Mouse (Mus musculus): Measurements from ENCODE around the gene Taok3.

The Taok3 gene

DNA sequence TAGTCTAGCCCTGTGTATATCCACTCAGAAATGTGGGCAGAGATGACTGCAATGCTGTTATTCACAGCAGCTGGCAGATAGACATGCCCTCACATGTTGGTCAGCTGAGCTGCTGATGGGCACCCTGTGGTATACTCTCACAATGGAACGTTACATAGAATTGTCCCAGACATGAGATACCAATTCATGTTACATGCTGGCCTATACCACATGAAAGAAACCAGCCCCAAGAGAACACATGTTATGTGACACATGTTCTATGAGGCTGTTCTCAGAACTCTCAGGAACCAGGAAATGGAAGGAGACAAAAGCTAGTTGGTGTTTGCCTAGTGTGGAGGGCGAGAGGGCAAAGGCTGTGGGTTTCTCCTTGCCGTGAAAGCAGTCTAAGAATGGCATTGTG lies 62.5 kb downstream of the Taok3 start:
- no peak for DNase-seq (ENCODE audit: low spot score)

DNA sequence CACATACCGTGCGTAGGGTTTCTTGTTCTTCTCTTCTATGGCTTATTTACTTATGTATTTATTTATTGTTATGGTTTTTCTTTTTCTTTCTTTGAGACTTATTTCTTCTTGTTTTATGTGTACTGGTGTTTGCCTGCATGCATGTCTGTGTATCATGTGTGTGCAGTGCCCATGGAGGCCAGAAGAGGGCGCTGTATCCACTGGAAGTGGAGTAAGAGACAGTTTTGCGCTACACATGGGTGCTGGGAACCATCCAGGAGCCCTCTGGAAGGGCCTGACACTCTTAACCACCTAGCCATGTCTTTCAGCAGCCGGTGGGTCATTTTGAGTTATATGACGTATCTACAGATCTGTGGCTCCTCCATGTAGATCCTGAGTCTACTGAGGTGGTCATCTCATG lies 64.9 kb downstream of the Taok3 start:
- no peak for DNase-seq (ENCODE audit: low spot score)

DNA sequence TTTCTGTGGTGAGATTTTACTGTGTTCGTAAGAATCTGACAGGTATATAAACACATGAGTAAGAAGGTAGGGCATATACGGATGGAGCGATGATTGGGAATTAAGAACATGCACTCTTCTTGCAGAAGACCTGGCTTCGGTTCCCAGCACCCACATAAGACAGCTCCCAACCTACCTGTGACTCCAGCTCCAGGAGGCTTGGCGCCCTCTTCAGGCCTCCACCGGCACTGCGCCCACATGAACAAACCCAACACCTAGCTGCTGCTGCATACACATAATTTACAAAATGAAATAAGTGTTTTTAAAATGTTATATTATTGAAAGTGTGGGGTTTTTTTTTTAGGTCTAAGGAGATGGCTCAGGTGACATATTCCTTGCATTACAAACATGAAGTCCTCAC lies 65.7 kb downstream of the Taok3 start:
- DNase-seq (ENCODE audit: low spot score) = no peak

DNA sequence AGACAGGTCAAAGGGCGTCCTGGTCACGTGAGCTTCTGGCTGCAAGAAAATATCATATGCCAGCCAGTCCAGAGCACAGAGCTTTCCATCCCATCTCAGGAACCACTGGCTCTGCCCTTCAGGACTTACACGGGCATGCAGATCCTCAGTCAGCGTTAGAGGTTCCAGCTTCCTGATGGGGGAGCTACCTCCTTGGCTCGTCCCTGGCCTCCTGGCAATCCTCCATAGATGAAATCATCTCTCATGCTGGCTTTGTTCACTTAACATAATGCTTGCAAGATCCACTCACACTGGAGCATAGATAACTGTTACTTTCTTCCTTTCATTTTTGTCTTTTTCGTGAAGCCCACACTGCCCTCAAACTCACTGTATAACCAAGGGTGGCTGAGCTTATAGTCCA lies 72.1 kb downstream of the Taok3 start:
- no peak for DNase-seq (ENCODE audit: low spot score)

DNA sequence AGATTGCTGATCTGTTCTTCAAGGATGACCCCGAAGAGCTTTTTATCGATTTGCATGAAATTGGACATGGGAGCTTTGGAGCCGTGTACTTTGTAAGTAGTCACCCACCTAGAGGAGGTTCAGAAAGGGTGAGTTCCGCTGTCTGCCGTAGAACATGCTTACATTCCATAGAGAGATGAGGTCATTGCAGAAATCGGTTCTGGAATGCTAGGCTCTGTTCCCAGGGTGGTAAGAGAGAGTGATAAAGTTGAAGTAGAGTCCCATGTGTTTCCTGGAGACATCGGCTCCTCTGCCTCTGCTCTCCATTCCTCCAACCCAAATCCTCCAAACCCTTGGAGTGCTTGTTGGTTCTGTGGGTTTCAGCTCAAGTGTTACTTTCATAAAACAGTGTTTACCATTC lies 73.8 kb downstream of the Taok3 start:
- peak; percentile 16 for DNase-seq (ENCODE audit: low spot score)

DNA sequence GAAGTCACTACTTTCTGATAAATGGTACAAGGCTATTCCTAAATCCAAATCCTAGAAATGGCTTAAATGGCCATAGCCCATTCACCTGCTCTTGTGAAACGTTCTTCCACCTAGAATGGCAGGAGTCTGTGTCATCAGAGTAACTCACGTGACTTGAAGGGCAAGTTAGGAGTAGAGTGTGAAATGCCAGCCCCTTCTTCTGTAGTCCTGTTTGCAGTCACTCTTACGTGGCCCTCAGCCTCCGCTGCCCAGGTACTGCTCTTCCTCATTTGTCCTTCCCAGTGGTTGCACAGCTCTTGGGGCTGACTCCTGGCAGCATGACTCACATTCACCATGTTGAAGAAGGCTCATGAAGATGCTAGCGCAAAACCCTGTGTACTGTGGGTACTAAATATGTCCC lies 74.7 kb downstream of the Taok3 start:
- DNase-seq (ENCODE audit: low spot score) = peak; percentile 50

DNA sequence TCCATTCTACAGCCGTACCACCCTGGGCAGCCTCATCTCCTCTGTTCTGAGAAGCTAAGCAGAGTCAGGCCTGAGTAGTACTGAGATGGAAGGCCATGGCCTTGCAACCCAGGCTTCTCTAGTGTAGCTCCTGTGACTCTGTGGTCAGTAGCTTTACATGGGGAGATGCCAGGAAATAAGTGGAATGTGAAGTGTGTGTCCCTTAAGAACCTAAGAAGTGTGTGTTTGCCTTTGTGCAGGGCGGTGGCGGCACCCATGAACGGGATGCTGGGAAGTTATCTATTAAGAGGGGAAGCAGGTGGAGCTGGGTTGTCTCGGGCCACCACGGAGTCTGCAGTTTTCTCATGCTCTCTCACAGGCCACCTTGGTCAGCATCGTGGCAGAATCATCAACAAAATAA lies 76.6 kb downstream of the Taok3 start:
- peak; percentile 80 for DNase-seq (ENCODE audit: low spot score)

DNA sequence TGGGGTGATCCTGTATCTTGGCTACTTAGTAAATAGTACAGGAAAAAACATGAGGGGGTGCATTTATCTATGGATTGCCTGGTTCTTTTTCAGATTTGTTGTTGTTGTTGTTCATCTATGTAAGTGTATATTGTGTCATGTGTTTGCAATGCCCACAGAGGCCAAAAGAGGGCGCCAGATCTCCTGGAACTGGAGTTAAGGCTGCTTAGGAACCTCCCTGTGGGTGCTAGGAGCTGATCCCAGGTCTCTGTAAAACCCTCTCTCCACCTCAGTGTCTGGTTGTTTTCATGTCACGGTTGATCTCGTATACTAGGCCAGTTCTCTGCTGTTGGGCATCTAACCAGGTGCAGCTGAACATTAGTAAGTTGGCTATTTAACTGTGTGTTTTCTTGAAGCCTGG lies 78.5 kb downstream of the Taok3 start:
- no peak for DNase-seq (ENCODE audit: low spot score)

DNA sequence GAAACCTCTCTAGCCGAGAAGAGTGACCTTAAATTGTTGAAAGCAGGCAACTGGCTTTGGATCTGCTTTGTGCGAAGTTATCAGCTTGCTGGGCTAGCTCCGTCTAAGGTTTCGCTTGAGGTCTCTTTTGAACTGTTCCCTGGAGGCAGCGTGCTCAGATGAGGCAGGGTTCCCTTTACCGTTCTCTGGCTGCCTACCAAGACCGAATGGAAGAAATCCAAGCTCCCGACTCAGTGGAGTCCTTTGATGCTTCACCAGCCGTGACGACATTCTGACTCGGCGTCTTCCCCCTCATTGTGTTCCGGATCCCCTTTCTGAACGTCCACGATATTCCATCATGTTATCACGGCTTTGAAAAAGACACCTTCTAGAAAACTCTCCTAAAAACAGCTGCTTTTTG lies 87.4 kb downstream of the Taok3 start:
- no peak for DNase-seq (ENCODE audit: low spot score)

DNA sequence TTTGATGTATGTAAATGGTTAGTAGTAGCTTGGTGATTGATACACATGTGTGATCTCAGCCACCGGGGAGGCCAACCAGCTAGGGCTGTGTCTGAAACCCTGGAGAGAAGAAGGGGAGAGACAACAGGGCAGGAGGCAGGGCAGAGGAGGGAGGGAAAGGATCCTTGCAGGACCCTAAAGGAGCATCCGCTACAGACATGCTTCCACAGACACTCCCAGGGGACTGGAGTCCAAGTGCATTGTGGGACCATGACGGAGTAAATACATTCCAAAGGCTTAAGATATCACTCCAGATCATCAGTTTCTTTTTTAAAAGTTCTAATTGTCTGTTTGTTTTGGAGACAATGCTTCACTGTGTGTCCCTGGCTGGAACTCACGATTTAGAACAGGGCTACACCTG lies 94.1 kb downstream of the Taok3 start:
- no peak for DNase-seq (ENCODE audit: low spot score)

DNA sequence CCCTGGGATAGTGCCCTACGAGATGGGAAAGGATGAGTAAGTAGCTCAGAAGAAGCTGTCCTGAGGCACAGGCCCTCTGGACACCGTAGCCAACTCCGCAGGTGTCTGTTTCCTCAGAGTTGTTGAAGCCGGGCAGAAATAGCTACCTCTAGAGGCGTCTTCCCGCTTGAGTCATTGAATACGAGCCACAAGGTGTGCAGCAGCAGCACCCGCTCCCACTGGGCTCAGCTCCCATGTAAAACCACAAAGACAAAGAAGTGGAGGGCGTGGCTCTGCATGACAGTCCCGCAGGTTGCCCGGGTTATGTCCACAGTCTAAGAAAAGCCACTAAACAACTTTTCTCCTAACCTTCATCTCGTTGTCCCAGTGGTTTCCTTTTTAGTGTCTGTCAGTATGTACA lies 111.1 kb downstream of the Taok3 start:
- DNase-seq (ENCODE audit: low spot score) = peak; percentile 29

DNA sequence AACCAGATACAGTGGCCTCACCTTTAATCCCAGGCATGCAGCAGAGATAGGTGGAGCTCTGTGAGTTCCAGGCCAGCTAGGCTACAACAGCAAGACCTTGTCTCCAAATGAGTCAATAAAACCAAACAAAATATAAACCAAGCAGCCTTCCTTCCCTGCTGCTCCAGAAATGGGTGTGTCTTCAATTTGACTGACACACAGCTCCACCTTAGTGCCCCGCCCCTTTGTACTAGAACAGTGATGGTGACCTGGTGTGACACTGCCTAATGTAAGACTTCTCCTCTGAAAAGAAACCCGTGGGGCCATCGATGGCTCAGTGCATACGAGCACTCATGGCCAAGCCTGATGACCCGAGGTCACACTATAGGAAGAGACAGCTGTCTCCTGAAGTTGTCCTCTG lies 116.6 kb downstream of the Taok3 start:
- no peak for DNase-seq (ENCODE audit: low spot score)

DNA sequence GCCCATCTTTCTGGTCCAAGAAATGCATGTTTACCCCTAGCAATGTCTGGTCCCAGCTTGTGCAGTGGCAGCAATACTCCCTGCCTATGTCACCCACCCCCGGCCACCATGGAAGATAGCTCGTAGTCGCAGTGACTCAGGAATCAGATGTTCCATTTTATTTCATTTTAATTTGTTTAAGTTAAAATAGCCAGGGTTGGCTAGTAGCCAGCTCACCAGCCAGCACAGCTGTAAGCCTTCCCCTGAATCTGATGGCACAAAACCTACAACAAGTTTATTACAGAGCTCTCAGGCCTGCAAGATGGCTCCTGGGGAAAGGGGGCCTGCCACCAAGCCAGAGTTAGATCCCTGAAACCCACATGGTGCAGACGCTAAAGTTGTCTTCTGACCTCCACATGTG lies 119.2 kb downstream of the Taok3 start:
- no peak for DNase-seq (ENCODE audit: low spot score)

DNA sequence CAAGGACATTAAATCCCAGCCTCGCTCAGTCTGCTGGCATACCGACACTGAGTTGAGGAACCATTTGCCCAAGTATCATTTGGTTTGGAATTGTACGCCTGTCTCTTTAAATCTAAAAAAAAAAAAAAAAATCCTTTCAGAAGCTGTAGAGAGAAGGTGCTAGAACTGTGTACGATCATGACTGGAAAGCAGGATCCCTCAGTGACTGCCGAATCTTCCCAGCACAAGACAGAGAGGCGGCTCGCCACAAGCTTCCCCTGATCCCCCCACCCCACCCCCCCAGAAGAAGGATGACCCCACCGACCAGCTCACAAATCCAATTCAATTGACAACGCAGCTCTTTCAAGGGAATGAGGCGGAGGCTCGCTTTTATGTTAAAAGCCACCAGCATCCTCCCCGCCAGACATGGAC lies 120.4 kb downstream of the Taok3 start:
- DNase-seq (ENCODE audit: low spot score) = no peak

DNA sequence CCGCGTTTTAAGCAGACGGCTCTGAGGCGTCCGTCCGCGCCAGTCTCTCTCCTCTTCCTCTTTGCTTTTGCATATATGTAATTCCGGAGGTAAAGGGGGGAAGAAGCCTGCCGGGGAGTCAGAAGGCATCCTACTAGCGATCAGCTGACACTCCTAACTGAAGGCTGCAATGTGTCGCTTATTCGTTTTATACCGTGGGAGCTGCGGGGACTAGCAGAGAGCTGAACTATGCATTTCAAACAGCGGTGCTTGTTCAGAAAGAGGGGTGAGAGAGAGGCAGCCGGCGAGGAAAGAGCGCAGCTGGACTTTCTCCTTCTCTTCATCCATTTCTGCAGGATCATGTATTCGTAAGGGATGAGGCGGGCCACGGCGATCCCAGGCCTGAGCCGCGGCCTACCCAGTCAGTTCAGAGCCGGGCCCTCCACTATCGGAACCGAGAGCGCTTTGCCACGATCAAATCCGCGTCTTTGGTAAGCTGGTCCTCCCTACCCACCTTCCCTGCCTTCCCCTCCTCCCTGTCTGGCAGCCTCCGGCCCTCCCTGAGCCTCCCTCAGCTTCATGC lies 120.9 kb downstream of the Taok3 start:
- no peak for DNase-seq (ENCODE audit: low spot score)

DNA sequence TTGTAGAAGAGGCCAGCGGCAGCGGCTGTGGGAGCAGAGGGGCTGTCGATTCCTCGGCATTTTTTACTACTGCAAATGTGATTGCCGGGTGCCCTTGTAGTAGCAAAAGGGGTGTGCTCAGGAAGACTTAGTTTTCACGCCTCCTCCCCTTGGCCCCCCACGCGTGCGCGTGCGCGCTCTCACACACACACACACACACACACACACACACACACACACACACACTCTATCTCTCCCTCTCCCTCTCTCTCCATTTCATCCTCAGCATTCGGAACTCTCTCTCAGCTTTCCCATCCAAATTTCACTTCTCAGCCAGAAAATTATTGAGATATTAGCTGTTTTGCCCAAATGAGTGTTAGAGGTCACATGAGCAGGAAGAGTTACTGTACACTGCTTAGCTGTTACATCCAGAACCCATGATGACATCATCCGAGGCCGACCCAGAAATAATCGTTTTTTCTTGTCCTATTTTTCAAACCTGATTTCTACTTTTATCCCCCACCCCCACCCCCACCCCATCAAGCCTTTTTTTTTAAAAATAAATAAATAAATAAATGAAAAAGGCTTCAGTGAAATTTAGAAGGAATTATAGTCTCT lies 122.1 kb downstream of the Taok3 start:
- DNase-seq (ENCODE audit: low spot score) = no peak

DNA sequence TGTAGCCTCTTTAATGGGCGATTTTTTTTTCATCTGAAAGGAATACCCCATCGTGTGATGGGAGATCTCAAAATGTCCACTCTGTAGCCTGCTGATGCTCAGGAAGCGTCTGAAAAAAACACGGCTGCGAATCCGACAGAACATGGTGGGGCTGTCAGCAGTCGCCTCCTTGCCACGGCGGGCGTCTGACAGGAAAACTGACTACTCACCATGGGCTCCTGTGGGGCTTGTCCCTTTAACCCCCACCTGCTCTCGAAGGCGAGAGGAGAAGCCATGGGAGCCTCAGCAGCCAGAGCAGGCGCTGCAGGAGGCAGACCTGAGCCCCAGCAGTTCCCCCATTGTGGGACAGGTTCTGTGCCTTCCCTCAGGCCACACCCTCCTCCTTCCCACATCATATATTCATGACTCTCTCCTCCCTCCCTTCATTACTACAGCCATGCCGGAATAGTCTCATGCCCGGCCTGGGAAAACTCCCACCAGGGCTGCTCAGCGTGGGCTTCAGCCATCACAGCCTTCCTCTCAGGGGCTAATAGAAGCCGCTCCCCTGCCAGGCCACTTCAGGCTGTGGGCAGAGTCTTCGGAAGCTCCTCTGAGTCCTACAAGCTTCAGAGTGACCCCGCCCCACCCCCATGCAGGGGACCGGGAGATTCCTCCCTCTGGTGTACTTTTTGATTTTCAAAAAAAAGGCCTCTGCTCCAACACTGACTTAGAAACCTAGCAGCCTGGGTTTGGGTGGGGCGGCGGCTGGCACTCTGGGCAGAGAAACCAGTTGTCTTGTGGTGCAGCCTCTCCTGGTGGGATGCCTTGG lies 122.9 kb downstream of the Taok3 start:
- DNase-seq (ENCODE audit: low spot score) = no peak

DNA sequence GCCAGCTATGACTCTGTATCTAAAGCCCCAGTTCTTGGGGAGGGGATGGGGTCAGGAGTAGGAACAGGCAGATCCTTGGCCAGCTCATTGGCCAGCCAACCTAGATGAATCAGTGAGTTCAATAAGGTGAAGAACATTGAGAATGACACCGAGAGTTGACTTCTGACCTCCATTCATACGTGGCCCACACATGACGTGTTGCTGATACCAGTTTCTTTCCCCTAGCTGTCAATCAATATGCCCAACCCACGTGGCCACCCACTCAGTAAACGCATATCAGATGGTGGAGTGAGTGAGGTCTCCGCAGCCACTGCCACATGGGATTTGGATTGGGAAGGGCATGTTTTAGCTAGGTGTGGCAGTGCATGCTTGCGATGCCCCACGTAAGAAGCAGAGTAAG lies 125.2 kb downstream of the Taok3 start:
- DNase-seq (ENCODE audit: low spot score) = no peak

DNA sequence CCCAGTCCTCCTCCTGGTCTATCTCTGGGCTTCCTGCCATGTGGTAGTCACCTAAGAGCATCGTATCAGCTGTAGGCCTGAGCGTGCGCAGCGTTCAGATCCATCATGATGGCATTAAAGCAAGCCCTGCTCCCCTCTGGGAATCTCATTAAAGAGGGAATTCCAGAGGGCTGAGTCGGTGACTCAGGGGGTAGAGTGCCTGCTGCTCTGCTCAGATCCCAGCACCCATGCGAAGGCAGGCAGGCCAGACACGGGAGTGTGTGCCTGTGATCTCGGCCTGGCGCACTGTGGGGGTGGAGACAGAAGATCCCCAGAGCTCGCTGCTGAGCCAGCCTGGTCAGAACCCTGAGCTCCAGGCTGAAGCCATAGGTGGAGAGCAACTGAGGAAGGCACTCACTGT lies 128.4 kb downstream of the Taok3 start:
- no peak for DNase-seq (ENCODE audit: low spot score)

DNA sequence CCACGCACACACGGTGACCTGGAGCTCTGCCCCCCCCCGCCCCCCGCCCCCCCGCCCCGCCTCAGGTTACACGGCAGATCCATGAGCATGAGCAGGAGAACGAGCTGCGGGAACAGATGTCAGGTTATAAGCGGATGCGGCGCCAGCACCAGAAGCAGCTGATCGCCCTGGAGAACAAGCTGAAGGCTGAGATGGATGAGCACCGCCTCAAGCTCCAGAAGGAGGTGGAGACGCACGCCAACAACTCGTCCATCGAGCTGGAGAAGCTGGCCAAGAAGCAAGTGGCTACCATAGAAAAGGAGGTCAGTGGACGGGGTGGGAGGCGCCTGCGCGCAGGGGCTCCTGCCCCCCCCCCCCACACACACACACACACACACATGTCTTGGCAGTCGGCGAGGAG lies 130.9 kb downstream of the Taok3 start:
- no peak for DNase-seq (ENCODE audit: low spot score)

DNA sequence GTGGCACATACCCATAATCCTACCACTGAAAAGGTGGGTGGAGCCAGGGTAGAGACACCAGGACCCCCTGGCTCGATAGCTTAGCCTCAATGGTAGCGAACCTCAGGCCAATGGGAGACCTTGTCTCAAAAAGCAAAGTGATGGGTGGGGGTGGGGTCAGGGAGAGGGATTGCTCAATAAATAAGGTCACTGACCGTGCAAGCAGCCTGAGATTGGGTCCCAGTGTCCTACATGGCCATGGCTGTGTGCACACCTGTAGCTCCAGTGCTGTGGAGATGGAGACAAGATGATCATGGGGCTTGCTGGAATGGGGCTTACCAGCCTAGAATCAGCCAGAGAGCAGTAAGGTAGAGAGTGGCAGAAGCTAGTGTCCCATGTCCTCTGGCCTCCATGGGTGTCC lies 131.8 kb downstream of the Taok3 start:
- DNase-seq (ENCODE audit: low spot score) = no peak

DNA sequence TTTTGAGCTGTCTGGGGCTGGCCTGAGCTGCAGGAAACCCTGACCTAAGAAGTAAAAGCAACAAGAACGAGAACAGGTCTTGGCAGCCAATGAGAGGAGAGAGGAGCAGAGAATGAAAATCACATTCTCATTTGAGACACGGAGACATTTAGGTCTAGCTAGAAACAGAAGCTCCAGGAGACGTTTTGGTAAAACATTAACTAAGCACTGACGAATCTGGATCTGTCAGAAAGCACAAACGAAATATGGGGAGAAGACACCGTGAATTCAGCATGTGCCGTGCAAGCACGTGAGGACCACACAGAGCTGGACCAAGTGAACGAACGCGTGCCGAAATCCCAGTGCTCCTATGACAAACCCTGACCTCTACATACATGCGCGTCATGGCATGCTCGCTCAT lies 138.3 kb downstream of the Taok3 start:
- DNase-seq (ENCODE audit: low spot score) = no peak

DNA sequence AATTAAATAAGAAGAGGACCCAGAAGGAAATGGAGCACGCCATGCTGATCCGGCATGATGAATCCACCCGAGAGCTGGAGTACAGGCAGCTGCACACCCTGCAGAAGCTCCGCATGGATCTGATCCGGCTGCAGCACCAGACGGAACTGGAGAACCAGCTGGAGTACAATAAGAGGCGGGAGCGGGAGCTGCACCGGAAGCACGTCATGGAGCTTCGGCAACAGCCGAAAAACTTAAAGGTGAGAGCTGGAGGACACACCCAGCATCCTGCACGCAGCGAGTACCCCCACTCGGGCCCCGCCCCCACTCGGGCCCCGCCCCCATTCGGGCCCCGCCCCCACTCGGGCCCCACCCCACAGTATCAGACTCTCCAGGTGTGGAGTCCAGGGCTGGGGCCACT lies 143.6 kb downstream of the Taok3 start:
- DNase-seq (ENCODE audit: low spot score) = no peak

DNA sequence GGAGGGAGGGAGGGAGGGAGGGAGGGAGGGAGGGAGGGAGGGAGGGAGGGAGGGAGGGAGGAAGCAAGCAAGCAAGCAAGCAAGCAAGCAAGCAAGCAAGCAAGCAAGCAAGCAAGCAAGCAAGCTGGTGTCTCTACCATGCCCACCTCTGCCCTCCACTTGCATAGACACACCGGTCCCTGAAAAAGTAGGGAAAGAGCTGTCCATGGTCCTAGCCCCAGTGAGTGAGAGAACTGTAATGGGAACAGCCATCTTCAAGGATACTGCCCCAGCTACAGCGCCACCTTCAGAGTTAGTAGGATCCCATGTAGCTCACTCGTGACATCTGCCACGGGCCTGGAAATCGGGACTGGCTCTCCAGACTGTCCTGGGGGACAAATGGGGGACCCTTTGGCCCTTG lies 144.8 kb downstream of the Taok3 start:
- DNase-seq (ENCODE audit: low spot score) = no peak

Data from lung, postnatal 25 days (tissue).